Mouse (Mus musculus) stomach, postnatal 0 days (tissue): ENCODE measurements around the gene Platr17.

Experiments
- CTCF ChIP-seq: IDR thresholded peaks from 2 replicates; pipeline ENCODE4 v1.5.1; 2016; ENCODE audit warnings: antibody characterized with exemption, low read depth, mild to moderate bottlenecking, moderate library complexity
- EP300 ChIP-seq: optimal IDR thresholded peaks from 2 replicates; pipeline ENCODE3; 2016; ENCODE audit warnings: antibody characterized with exemption

DNA sequence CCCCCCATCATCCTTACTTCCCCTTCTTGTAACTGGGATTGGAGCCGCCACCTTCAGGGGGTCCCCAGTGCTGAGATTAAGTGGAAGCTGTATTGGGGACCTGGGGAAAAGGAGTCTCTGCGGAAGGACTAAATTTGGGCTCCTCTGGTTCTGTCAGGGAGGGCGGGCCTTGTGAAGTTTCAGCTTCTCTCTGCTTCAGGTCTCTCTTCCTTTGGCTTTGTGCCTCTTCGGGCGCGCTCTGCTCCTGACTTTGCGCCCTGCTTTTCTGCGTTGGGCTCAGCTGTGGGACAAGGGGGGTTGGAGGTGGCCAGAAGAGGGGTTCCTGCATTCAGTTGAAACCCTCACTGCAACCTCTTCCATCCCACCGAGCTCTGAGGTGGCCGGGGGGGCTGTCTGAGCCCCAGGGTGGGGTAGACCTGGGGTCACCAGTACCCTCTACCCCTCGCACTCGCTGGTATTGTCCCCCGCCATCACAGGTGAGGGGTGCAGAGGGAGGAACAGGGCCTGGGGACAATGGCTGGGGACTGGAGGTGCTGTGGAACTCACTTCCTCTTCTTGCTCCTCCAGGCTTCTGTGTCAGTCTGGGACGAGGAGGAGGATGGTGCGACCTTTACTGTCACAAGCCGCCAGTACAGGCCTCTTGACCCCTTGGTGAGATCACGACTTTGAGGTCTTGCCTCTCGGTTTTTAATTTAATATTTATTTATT, 26.4 kb downstream of the Platr17 start:
- TF ChIP-seq EP300 (no peak), CTCF (no peak)
